Mouse (Mus musculus): Measurements from ENCODE around the gene Met. TPM values are rescaled to one million over a fixed set of nuclear protein-coding genes. Genes with fewer than 3 reads are reported as not detected.

Gene Met
- total and polyA plus RNA-seq, 2 experiments from 2014 or later = 0.46 to 3.2 TPM

- Histone ChIP-seq H3K9ac (replicated peaks; ENCODE audit: low read length, poor library complexity, severe bottlenecking) (no peak overlapping the region), H3K4me1 (ENCODE audit: insufficient read depth, low read length) (no peaks in the 10 kb centered on the region), H3K27me3 (ENCODE audit: insufficient read depth, low read length) (no peaks in the 10 kb centered on the region), H3K9me3 (ENCODE audit: low read length) (no peaks in the 10 kb centered on the region), H3K4me2 (ENCODE audit: low read depth, low read length, poor library complexity, severe bottlenecking) (no peak overlapping the region), H3K4me3 (ENCODE audit: low read depth, low read length) (no peak overlapping the region), H3K27ac (ENCODE audit: low read depth, low read length) (no peak overlapping the region), H3K36me3 (ENCODE audit: insufficient read depth, low read length) (no peaks in the 10 kb centered on the region)
- TF ChIP-seq CTCF (IDR thresholded peaks at IDR 0.05) = no peak
- ATAC-seq (ENCODE audit: low FRiP score) (no peak), DNase-seq (ENCODE audit: low spot score) (no peak)
- WGBS = 88% methylated on average over 11 of the region's 11 CpGs
Observed at GRCm38 (mm10) chr6:17611352-17612010, 147.9 kb downstream of the Met start.

- WGBS = 95% methylated on average over 4 of the region's 4 CpGs
Observed at GRCm38 (mm10) chr6:17612652-17613051, 149.1 kb downstream of the Met start.

GRCm38 (mm10) chr6:17620823-17621222 lies 157.2 kb downstream of the Met start:
- Histone ChIP-seq H3K36me3 (ENCODE audit: insufficient read depth, low read length) (no peaks in the 10 kb centered on the region), H3K27me3 (ENCODE audit: insufficient read depth, low read length) (no peaks in the 10 kb centered on the region), H3K9ac (replicated peaks; ENCODE audit: low read length, poor library complexity, severe bottlenecking) (no peak overlapping the region), H3K4me2 (ENCODE audit: low read depth, low read length, poor library complexity, severe bottlenecking) (no peak overlapping the region), H3K27ac (ENCODE audit: low read depth, low read length) (no peak overlapping the region), H3K9me3 (ENCODE audit: low read length) (no peaks in the 10 kb centered on the region), H3K4me1 (ENCODE audit: insufficient read depth, low read length) (no peaks in the 10 kb centered on the region), H3K4me3 (ENCODE audit: low read depth, low read length) (no peak overlapping the region)
- ATAC-seq (ENCODE audit: low FRiP score) = no peak
- TF ChIP-seq CTCF (IDR thresholded peaks at IDR 0.05) = no peak
- 88% methylated on average over 4 of the region's 4 CpGs for WGBS
- no peak for DNase-seq (ENCODE audit: low spot score)

More at GRCm38 (mm10) chr6:17612652-17613051, 149.1 kb downstream of the Met start:
- ATAC-seq (ENCODE audit: low FRiP score) (no peak), DNase-seq (ENCODE audit: low spot score) (no peak)
- H3K4me1 ChIP-seq (ENCODE audit: insufficient read depth, low read length) = no peaks in the 10 kb centered on the region
- no peak overlapping the region for H3K4me3 ChIP-seq (ENCODE audit: low read depth, low read length)
- no peaks in the 10 kb centered on the region for H3K36me3 ChIP-seq (ENCODE audit: insufficient read depth, low read length)
- no peak overlapping the region for H3K4me2 ChIP-seq (ENCODE audit: low read depth, low read length, poor library complexity, severe bottlenecking)
- no peak overlapping the region for H3K9ac ChIP-seq (replicated peaks; ENCODE audit: low read length, poor library complexity, severe bottlenecking)
- no peak overlapping the region for H3K27ac ChIP-seq (ENCODE audit: low read depth, low read length)
- no peaks in the 10 kb centered on the region for H3K27me3 ChIP-seq (ENCODE audit: insufficient read depth, low read length)
- H3K9me3 ChIP-seq (ENCODE audit: low read length) = no peaks in the 10 kb centered on the region
- no peak for TF ChIP-seq CTCF (IDR thresholded peaks at IDR 0.05)

GRCm38 (mm10) chr6:17621436-17621835 lies 157.8 kb downstream of the Met start:
- Histone ChIP-seq H3K9ac (replicated peaks; ENCODE audit: low read length, poor library complexity, severe bottlenecking) (no peak overlapping the region), H3K4me3 (ENCODE audit: low read depth, low read length) (no peak overlapping the region), H3K4me1 (ENCODE audit: insufficient read depth, low read length) (no peaks in the 10 kb centered on the region), H3K27me3 (ENCODE audit: insufficient read depth, low read length) (no peaks in the 10 kb centered on the region), H3K27ac (ENCODE audit: low read depth, low read length) (no peak overlapping the region), H3K36me3 (ENCODE audit: insufficient read depth, low read length) (no peaks in the 10 kb centered on the region), H3K9me3 (ENCODE audit: low read length) (no peaks in the 10 kb centered on the region), H3K4me2 (ENCODE audit: low read depth, low read length, poor library complexity, severe bottlenecking) (no peak overlapping the region)
- TF ChIP-seq CTCF (IDR thresholded peaks at IDR 0.05) = no peak
- DNase-seq (ENCODE audit: low spot score) (no peak), ATAC-seq (ENCODE audit: low FRiP score) (no peak)
- 71% methylated on average over 3 of the region's 3 CpGs for WGBS

Other genes with a start within 250 kb of the Met start
- 16.3 and 18.6 TPM in 2 replicates for gene Cav2, start 182.6 kb upstream of the Met start, total RNA-seq (2014; rRNA removed)
- 17.0 and 19.2 TPM in 2 replicates for gene Cav2, start 182.6 kb upstream of the Met start, polyA plus RNA-seq (2015; fragmentation: Nextera tagmentation; extraction: Ambion mirVana)
- gene Cav1, start 157.5 kb upstream of the Met start, total RNA-seq (2014; rRNA removed) = 34.9 and 37.4 TPM in 2 replicates
- 19.4 and 19.5 TPM in 2 replicates for gene Cav1, start 157.5 kb upstream of the Met start, polyA plus RNA-seq (2015; fragmentation: Nextera tagmentation; extraction: Ambion mirVana)
- gene Capza2, start 172.4 kb downstream of the Met start, total RNA-seq (2014; rRNA removed) = 136 and 173 TPM in 2 replicates
- 233 and 235 TPM in 2 replicates for gene Capza2, start 172.4 kb downstream of the Met start, polyA plus RNA-seq (2015; fragmentation: Nextera tagmentation; extraction: Ambion mirVana)
- 69.5 and 72.9 TPM in 2 replicates for gene St7, start 229.1 kb downstream of the Met start, total RNA-seq (2014; rRNA removed)
- 35.9 and 39.4 TPM in 2 replicates for gene St7, start 229.1 kb downstream of the Met start, polyA plus RNA-seq (2015; fragmentation: Nextera tagmentation; extraction: Ambion mirVana)